Mouse (Mus musculus): ENCODE results near the gene Med15. TPM values are rescaled to one million over a fixed set of nuclear protein-coding genes. Genes with fewer than 3 reads are reported as not detected.

Gene Med15
- 46.1 and 47.3 TPM in 2 replicates for polyA plus RNA-seq (2015; fragmentation: Nextera tagmentation; extraction: Ambion mirVana)

DNA sequence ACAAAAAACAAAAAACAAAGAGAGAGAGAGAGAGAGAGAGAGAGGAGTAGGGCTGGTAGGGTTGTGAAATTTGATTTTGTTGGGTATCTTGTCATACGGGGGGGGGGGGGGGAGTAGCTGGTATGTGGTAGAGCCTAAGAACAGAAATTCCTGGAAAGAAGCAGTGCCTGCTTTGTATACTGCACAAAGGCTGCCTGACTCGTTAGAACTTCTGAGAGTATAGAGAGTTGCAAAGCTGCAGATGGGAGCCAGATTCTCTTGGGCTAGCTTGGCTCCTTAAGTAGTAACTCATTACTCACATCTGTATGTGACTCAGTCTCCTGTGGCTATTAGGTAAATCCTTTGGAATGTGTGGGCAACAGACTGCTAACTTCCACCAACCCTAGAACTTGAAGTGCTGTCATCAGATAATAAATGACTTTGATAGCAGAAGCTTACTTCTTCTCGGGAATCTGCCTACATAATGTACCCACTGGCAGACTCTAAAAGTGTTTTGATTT lies at the start of gene Med15:
Gene Med15 (minus strand): TSS at position 51 of the 500 bp plus-strand sequence.
- Histone ChIP-seq H3K27ac (replicated peaks) (no peak within 1 kb of the TSS), H3K36me3 (no peaks in the 10 kb centered on the region), H3K9me3 (replicated peaks) (no peaks in the 10 kb centered on the region), H3K4me2 (no peak within 1 kb of the TSS), H3K9ac (replicated peaks) (no peak within 1 kb of the TSS), H3K4me3 (replicated peaks) (no peak within 1 kb of the TSS), H3K4me1 (no peaks in the 10 kb centered on the region), H3K27me3 (replicated peaks) (peaks cover 3% of the 10 kb centered on the region; the same call in 1 of the 2 replicates)
- ATAC-seq (ENCODE audit: low FRiP score), result no peak
- 56% methylated on average over 3 of the region's 3 CpGs for WGBS

DNA sequence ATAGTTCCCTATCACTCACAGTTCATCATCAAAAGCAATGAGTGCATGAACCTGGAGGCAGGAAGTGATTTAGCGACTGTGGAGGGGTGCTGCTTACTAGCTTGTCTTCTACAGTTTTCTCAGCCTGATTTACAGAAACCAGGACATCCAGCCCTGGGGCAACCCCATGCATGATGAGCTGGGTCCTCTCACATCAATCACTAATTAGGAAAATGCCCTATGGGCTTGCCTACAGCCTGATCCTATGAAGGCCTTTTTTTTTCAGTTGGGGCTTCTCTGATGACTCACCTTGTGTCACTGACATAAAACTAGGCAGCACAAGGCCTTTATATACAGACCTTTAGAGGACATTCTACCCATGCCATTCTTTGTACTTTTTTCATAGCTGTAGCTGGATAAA lies 47.0 kb upstream of the Med15 start:
- WGBS, result 89% methylated on average over 1 of the region's 1 CpGs
- Histone ChIP-seq H3K4me2 (no peak overlapping the region), H3K9me3 (replicated peaks) (no peaks in the 10 kb centered on the region), H3K4me3 (replicated peaks) (no peak overlapping the region), H3K27me3 (replicated peaks) (no peaks in the 10 kb centered on the region), H3K36me3 (peaks cover 71% of the 10 kb centered on the region), H3K4me1 (no peaks in the 10 kb centered on the region), H3K9ac (replicated peaks) (no peak overlapping the region), H3K27ac (replicated peaks) (no peak overlapping the region)
- no peak for ATAC-seq (ENCODE audit: low FRiP score)

DNA sequence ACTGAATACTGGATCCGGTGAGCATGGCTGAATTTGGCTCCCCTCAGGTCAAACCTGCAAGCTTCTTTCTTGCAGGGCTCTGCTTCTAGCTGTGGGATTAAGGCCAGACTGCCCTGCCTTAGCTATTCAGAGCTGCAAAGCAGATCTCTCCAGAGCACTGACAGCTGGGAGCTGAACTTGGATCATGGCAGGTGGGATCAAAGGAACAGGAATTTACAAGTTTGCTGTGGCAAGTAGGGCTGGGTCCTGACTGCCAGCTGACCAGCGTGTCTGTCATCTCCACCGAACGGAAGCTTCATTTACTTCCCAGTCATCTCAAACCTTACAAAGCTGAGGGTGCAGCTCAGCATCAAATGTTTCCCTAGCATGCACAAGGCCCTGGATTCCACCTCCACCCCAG lies 45.5 kb upstream of the Med15 start:
- Histone ChIP-seq H3K4me1 (no peaks in the 10 kb centered on the region), H3K27ac (replicated peaks) (no peak overlapping the region), H3K9ac (replicated peaks) (no peak overlapping the region), H3K4me3 (replicated peaks) (no peak overlapping the region), H3K27me3 (replicated peaks) (no peaks in the 10 kb centered on the region), H3K36me3 (peaks cover 66% of the 10 kb centered on the region), H3K4me2 (no peak overlapping the region), H3K9me3 (replicated peaks) (no peaks in the 10 kb centered on the region)
- WGBS, result 90% methylated on average over 4 of the region's 4 CpGs
- ATAC-seq (ENCODE audit: low FRiP score), result no peak

DNA sequence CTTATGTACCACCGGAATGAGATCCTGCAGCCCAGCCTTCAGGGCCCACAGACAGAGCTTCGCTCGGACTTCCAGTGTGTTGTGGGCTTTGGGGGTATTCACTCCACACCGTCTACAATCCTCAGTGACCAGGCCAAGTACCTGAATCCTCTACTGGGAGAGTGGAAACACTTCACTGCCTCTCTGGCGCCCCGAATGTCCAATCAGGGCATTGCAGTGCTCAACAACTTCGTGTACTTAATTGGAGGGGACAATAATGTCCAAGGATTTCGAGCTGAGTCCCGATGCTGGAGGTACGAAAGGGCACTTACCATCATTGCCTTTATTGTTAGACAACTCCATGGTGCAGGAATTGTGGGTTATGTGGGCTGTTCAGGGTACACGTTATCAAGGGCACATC lies 44.1 kb upstream of the Med15 start:
- Histone ChIP-seq H3K9ac (replicated peaks) (no peak overlapping the region), H3K9me3 (replicated peaks) (no peaks in the 10 kb centered on the region), H3K36me3 (peaks cover 72% of the 10 kb centered on the region), H3K4me1 (no peaks in the 10 kb centered on the region), H3K4me2 (no peak overlapping the region), H3K4me3 (replicated peaks) (no peak overlapping the region), H3K27me3 (replicated peaks) (no peaks in the 10 kb centered on the region), H3K27ac (replicated peaks) (no peak overlapping the region)
- no peak for ATAC-seq (ENCODE audit: low FRiP score)
- WGBS, result 69% methylated on average over 11 of the region's 11 CpGs

DNA sequence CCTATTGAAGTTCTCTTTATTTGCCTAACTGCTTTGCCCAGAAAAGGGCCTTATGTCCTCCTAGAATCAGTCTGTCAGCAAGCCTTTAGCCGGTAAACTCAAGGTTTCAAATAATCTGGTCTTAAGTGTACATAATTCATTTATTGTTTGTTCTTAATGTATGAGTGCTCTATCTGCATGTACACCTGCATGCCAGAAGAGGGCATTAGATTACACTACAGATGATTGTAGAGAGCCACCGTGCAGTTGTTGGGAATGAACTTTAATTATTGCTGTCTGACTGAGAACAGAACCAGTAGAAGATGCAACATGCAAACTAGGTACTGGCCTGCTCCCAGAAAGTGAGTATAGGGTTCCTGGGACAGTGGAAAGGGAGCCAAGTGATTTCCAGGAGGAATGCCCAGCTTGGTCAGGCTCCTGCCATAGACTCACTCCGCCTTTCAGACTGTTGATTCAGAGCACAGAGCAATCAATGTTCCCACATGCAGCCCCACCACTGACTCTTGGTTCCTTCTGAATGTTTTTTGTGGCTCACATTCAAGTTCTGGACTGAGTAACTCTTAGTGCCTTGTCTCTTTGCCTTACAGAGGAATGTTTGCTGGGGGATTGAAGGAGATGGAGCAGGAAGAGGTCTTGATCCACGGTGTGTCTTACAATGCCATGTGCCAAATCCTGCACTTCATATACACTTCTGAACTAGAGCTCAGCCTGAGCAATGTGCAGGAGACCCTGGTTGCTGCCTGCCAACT lies 38.6 kb upstream of the Med15 start:
- WGBS, result 73% methylated on average over 4 of the region's 4 CpGs
- no peaks in the 10 kb centered on the region for H3K4me1 ChIP-seq
- H3K27me3 ChIP-seq (replicated peaks), result no peaks in the 10 kb centered on the region
- H3K4me2 ChIP-seq, result no peak overlapping the region
- ATAC-seq (ENCODE audit: low FRiP score), result no peak
- H3K27ac ChIP-seq (replicated peaks), result no peak overlapping the region
- no peaks in the 10 kb centered on the region for H3K9me3 ChIP-seq (replicated peaks)
- H3K36me3 ChIP-seq, result peaks cover 59% of the 10 kb centered on the region
- H3K4me3 ChIP-seq (replicated peaks), result no peak overlapping the region
- no peak overlapping the region for H3K9ac ChIP-seq (replicated peaks)

DNA sequence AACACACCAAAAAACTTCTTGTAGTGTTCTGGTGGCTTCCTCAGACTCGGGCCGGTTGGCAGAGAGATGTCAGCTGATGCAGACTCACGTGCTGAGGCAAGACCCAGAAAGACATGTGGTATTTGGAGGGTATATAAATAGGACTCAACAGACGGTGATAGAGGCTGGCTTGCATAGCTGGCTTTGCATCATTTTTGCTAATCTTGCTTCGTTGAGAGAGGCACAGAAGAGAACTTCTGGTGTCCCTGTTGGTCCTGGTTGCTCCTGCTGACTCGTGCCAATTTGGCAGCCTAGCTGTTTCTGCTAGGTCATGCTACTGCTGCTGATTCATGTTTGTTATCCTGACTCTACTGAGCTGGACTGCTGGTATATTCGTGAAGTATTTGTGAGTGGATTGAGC lies 36.1 kb upstream of the Med15 start:
- Histone ChIP-seq H3K4me1 (peaks cover 11% of the 10 kb centered on the region), H3K4me3 (replicated peaks) (no peak overlapping the region), H3K36me3 (peaks cover 57% of the 10 kb centered on the region), H3K27me3 (replicated peaks) (no peaks in the 10 kb centered on the region), H3K4me2 (no peak overlapping the region), H3K9ac (replicated peaks) (no peak overlapping the region), H3K9me3 (replicated peaks) (no peaks in the 10 kb centered on the region), H3K27ac (replicated peaks) (no peak overlapping the region)
- no peak for ATAC-seq (ENCODE audit: low FRiP score)
- WGBS, result 88% methylated on average over 7 of the region's 7 CpGs

DNA sequence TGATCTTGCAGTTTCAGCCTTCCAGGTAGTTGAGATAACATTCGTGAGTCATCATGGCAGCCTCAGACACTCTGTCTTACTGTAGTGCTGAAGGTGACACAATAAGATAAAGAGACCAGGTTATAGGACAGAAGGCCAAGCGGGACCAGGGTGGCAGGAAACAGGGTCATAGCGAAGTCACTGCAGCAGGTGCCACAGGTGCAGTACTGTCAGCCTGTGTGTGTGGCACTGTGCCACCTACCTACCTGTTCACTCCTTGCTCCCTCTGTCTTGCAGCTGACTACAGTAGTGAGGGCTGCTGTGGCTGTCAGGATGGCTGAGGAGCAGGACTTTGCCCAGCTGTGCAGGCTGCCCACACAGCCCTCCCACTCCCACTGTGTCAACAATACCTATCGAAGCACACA lies 31.4 kb upstream of the Med15 start:
- Histone ChIP-seq H3K9me3 (replicated peaks) (no peaks in the 10 kb centered on the region), H3K27ac (replicated peaks) (no peak overlapping the region), H3K4me2 (no peak overlapping the region), H3K9ac (replicated peaks) (no peak overlapping the region; the same call in 1 of the 2 replicates), H3K36me3 (peaks cover 23% of the 10 kb centered on the region; the same call in 1 of the 2 replicates), H3K4me3 (replicated peaks) (no peak overlapping the region), H3K27me3 (replicated peaks) (no peaks in the 10 kb centered on the region), H3K4me1 (peaks cover 45% of the 10 kb centered on the region)
- WGBS, result 87% methylated on average over 4 of the region's 4 CpGs
- no peak for ATAC-seq (ENCODE audit: low FRiP score)

DNA sequence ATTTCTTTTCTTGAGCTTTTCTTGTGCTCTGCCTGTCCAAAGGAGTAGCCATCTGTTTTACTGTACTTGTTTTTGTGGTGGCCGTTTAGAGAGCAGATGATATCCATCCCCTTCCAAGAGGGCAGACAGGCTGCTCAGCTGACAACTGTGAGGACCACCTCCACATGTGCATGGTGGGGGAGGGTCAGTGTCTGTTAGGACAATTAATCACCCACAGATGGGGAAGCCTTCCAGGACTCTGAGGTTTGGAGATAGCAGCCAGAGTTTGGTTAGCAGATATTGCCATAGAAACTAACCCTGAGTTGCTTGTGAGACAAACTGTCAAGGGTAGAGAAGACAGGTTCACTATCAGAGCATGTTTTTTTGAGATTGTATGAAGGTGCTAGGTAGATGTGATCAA lies 28.4 kb upstream of the Med15 start:
- WGBS, result 50% methylated on average over 1 of the region's 1 CpGs
- Histone ChIP-seq H3K9ac (replicated peaks) (no peak overlapping the region), H3K27me3 (replicated peaks) (0 out of 2 replicates have a peak, but pooled peaks cover 7% of the 10 kb centered on the region), H3K27ac (replicated peaks) (no peak overlapping the region), H3K4me2 (peak overlapping the region; percentile 81), H3K4me1 (peaks cover 53% of the 10 kb centered on the region), H3K4me3 (replicated peaks) (no peak overlapping the region), H3K9me3 (replicated peaks) (no peaks in the 10 kb centered on the region), H3K36me3 (peaks cover 12% of the 10 kb centered on the region; the same call in 1 of the 2 replicates)
- no peak for ATAC-seq (ENCODE audit: low FRiP score)

DNA sequence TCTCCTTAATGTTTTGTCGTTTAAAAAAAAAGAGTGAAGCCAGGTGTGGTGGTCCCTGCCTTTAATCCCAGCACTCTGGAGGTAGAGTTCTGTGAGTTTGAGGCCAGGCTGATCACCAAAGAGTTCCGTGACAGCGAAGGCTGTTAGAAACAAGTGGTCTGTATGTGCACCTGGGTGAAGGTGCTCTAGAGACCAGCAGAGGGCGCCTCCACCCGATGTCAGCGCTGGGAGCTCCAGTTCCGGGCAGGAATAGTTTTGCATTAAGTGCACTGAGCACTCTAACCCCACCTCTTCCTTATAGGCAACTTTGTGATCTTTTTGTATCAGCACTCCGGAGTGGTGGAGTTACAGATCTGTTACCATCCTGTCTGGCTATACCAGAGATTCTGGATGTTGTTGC lies 28.0 kb upstream of the Med15 start:
- ATAC-seq (ENCODE audit: low FRiP score), result no peak
- Histone ChIP-seq H3K27ac (replicated peaks) (no peak overlapping the region), H3K36me3 (peaks cover 10% of the 10 kb centered on the region; the same call in 1 of the 2 replicates), H3K9ac (replicated peaks) (peak overlapping the region; percentile 94; the same call in 1 of the 2 replicates), H3K4me2 (peak overlapping the region; percentile 81), H3K4me1 (peaks cover 53% of the 10 kb centered on the region), H3K4me3 (replicated peaks) (peak overlapping the region; percentile 84), H3K9me3 (replicated peaks) (no peaks in the 10 kb centered on the region), H3K27me3 (replicated peaks) (0 out of 2 replicates have a peak, but pooled peaks cover 7% of the 10 kb centered on the region)
- 42% methylated on average over 8 of the region's 8 CpGs for WGBS

DNA sequence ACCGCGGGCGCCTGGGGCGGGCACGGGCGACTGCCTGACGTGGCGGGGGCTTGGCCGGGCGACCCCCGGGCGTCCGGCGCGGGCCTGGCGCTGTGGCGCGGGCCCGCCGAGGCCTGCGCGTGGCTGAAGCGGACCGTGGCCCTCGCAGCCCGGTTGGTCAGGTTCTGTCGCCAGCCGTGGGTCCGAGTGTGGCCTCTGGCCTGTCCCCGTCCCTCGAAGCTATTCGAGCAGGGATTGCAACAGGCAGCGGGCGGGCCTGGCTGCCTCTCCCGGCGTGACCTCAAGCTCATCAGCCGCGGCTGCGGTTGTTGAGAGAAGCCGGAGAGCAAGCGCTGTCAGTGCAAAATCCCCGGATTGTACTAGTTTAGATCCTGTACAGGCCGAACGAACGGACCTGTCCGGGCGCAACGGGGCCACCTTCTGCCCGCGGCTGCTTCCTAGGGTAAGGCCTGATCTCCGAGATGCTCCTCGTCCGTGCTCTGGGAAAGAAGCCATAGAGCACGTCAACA lies 27.2 kb upstream of the Med15 start:
- Histone ChIP-seq H3K9ac (replicated peaks) (peak overlapping the region; percentile 94), H3K4me2 (peak overlapping the region; percentile 81), H3K27ac (replicated peaks) (peak overlapping the region; percentile 81), H3K36me3 (peaks cover 7% of the 10 kb centered on the region; the same call in 1 of the 2 replicates), H3K4me1 (peaks cover 50% of the 10 kb centered on the region), H3K4me3 (replicated peaks) (peak overlapping the region; percentile 84), H3K27me3 (replicated peaks) (0 out of 2 replicates have a peak, but pooled peaks cover 7% of the 10 kb centered on the region), H3K9me3 (replicated peaks) (no peaks in the 10 kb centered on the region)
- ATAC-seq (ENCODE audit: low FRiP score), result peak; percentile 75
- WGBS, result under 1% methylated on average over 53 of the region's 54 CpGs

DNA sequence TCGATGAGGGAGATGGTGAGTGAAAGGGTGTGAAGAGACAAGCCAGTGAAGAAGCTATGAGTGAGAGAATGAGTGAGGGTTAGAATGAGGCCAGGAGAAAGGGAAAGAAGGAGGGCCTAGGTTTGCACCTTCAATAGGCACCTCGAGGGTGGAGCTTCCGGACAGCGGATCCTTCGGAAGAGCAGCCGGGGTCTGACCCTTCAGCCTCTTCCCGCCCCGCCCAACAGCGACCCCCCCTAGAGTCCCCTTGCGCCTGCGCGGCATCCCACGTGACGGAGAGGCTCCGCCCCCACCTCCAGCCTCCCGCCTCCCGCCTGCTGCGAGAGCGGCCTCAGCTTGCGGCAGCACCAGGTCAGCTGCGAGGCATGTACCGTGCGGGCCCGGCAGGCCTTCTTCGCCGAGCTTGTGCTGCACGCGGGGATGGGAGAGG lies 26.7 kb upstream of the Med15 start, which contains the start of gene Klhl22:
Gene Klhl22 (plus strand): TSS at position 275 of the 430 bp plus-strand sequence.
- H3K4me1 ChIP-seq, result peaks cover 47% of the 10 kb centered on the region
- 1% methylated on average over 25 of the region's 28 CpGs for WGBS
- 0 out of 2 replicates have a peak, but pooled peaks cover 7% of the 10 kb centered on the region for H3K27me3 ChIP-seq (replicated peaks)
- peak within 1 kb of the TSS; percentile 81 for H3K27ac ChIP-seq (replicated peaks)
- H3K9me3 ChIP-seq (replicated peaks), result no peaks in the 10 kb centered on the region
- peak within 1 kb of the TSS; percentile 81 for H3K4me2 ChIP-seq
- H3K4me3 ChIP-seq (replicated peaks), result peak within 1 kb of the TSS; percentile 84
- peak; percentile 96 for ATAC-seq (ENCODE audit: low FRiP score)
- H3K9ac ChIP-seq (replicated peaks), result peak within 1 kb of the TSS; percentile 94
- H3K36me3 ChIP-seq, result peaks cover 4% of the 10 kb centered on the region; the same call in 1 of the 2 replicates

Data from neural tube, embryonic 15.5 days (tissue).